Mouse (Mus musculus) CH12.LX (cell line): Measurements from ENCODE around the gene Rmdn2. TPM values are rescaled to one million over a fixed set of nuclear protein-coding genes. Genes with fewer than 3 reads are reported as not detected.

Experiments used
- DNase-seq: peaks from one replicate; pipeline ENCODE4 v3.0.0-alpha.2; 2013; ENCODE audit errors: extremely low read depth
- H3K27ac ChIP-seq: 2 replicates; pipeline ENCODE4 v1.5.1; 2012; ENCODE audit warnings: low read depth, mild to moderate bottlenecking, control low read depth, moderate library complexity; ENCODE audit not compliant: insufficient read depth
- H3K27me3 ChIP-seq: replicated peaks from 2 replicates; pipeline ENCODE3; 2012; ENCODE audit warnings: inconsistent platforms
- H3K36me3 ChIP-seq, 2 experiments: replicated peaks in 1 of 2; 2 replicates each; pipeline versions ENCODE3 to v1.6.1; 2012; ENCODE audit warnings: inconsistent platforms in 1 of 2, low read length in 1 of 2, mild to moderate bottlenecking in 1 of 2, mixed read lengths in 1 of 2, moderate library complexity in 1 of 2; ENCODE audit not compliant: control insufficient read depth in 1 of 2, insufficient read depth in 1 of 2
- H3K4me1 ChIP-seq, 2 experiments: 2 replicates each; pipeline ENCODE4 v1.6.1; 2012; ENCODE audit warnings: inconsistent platforms in 1 of 2, moderate library complexity in 1 of 2; ENCODE audit not compliant: insufficient read depth in 2 of 2, control insufficient read depth in 1 of 2
- H3K4me2 ChIP-seq: 2 replicates; pipeline ENCODE4 v1.6.1; 2012; ENCODE audit warnings: low read depth, mild to moderate bottlenecking, control low read depth; ENCODE audit not compliant: poor library complexity, insufficient read depth, severe bottlenecking
- H3K4me3 ChIP-seq, 3 experiments: fragments of 150-350 bp in 1 of 3; sonication (generic) in 1 of 3; replicated peaks in 1 of 3; 2 replicates each; pipeline versions ENCODE3 to v1.5.1; 2011 to 2012; ENCODE audit warnings: low read depth in 2 of 3, low read length in 2 of 3, mild to moderate bottlenecking in 2 of 3, moderate library complexity in 2 of 3, control low read depth in 1 of 3, improper control_type of control experiment in 1 of 3, inconsistent platforms in 1 of 3, mixed read lengths in 1 of 3; ENCODE audit not compliant: poor library complexity in 1 of 3
- H3K79me2 ChIP-seq: replicated peaks from 2 replicates; pipeline ENCODE4 v1.6.1; 2012; ENCODE audit warnings: mild to moderate bottlenecking, moderate library complexity; ENCODE audit not compliant: control insufficient read depth, poor library complexity, insufficient read depth, severe bottlenecking; ENCODE audit errors: extremely low read depth
- H3K9ac ChIP-seq: 2 replicates; pipeline ENCODE4 v1.6.1; 2012; ENCODE audit warnings: low read depth, mild to moderate bottlenecking, control low read depth, moderate library complexity; ENCODE audit not compliant: insufficient read depth
- H3K9me3 ChIP-seq: replicated peaks from 2 replicates; pipeline ENCODE3; 2012; ENCODE audit warnings: low read length, inconsistent platforms, mixed read lengths
- BHLHE40 ChIP-seq: IDR thresholded peaks from 2 replicates; pipeline ENCODE4 v1.6.1; 2011; ENCODE audit warnings: mild to moderate bottlenecking, low read depth, low read length, improper control_type of control experiment
- CHD1 ChIP-seq: IDR thresholded peaks from 2 replicates; pipeline ENCODE4 v1.6.1; 2012; ENCODE audit warnings: low read depth, low read length, improper control_type of control experiment, inconsistent platforms
- CTCF ChIP-seq, 2 experiments: IDR thresholded peaks in 1 of 2; conservative IDR thresholded peaks in 1 of 2; 2 replicates each; pipeline ENCODE4 v1.5.1; 2011 to 2012; ENCODE audit warnings: low read depth in 2 of 2, low read length in 2 of 2, improper control_type of control experiment in 1 of 2, inconsistent platforms in 1 of 2, mild to moderate bottlenecking in 1 of 2, moderate library complexity in 1 of 2
- E2F4 ChIP-seq: IDR thresholded peaks from 2 replicates; pipeline ENCODE4 v1.6.1; 2011; ENCODE audit warnings: low read depth, low read length, improper control_type of control experiment; ENCODE audit not compliant: insufficient replicate concordance
- GABPA ChIP-seq: IDR thresholded peaks from 2 replicates; pipeline ENCODE4 v1.6.1; 2012; ENCODE audit warnings: low read depth, low read length, improper control_type of control experiment, inconsistent platforms; ENCODE audit not compliant: insufficient replicate concordance
- HCFC1 ChIP-seq: IDR thresholded peaks from 2 replicates; pipeline ENCODE4 v1.6.1; 2012; ENCODE audit warnings: low read depth, mild to moderate bottlenecking, inconsistent platforms, low read length, improper control_type of control experiment
- IRF4 ChIP-seq: IDR thresholded peaks from 2 replicates; pipeline ENCODE4 v1.6.1; 2014; ENCODE audit warnings: low read depth, mild to moderate bottlenecking, inconsistent platforms, low read length, improper control_type of control experiment
- JUN ChIP-seq: IDR thresholded peaks from 2 replicates; pipeline ENCODE4 v1.6.1; 2011; ENCODE audit warnings: low read depth, mild to moderate bottlenecking, low read length, improper control_type of control experiment, moderate library complexity; ENCODE audit not compliant: insufficient read depth
- JUND ChIP-seq: conservative IDR thresholded peaks from 2 replicates; pipeline ENCODE4 v1.6.1; 2011; ENCODE audit warnings: low read depth, low read length, improper control_type of control experiment
- KAT2A ChIP-seq: IDR thresholded peaks from 2 replicates; pipeline ENCODE4 v1.6.1; 2012; ENCODE audit warnings: low read length, improper control_type of control experiment, inconsistent platforms; ENCODE audit not compliant: insufficient replicate concordance
- MAFK ChIP-seq: IDR thresholded peaks from 2 replicates; pipeline ENCODE4 v1.6.1; 2011; ENCODE audit warnings: low read length, improper control_type of control experiment; ENCODE audit not compliant: insufficient replicate concordance
- MEF2A ChIP-seq: IDR thresholded peaks from 2 replicates; pipeline ENCODE4 v1.6.1; 2014; ENCODE audit warnings: low read depth, mild to moderate bottlenecking, inconsistent platforms, low read length, improper control_type of control experiment, borderline replicate concordance
- MXI1 ChIP-seq: IDR thresholded peaks from 2 replicates; pipeline ENCODE4 v1.6.1; 2011; ENCODE audit warnings: mild to moderate bottlenecking, low read depth, low read length, improper control_type of control experiment
- MYC ChIP-seq: IDR thresholded peaks from 2 replicates; pipeline ENCODE4 v1.6.1; 2011; ENCODE audit warnings: low read depth, mild to moderate bottlenecking, improper control_type of control experiment, low read length
- NELFE ChIP-seq: IDR thresholded peaks from 2 replicates; pipeline ENCODE4 v1.6.1; 2011; ENCODE audit warnings: low read depth, low read length, improper control_type of control experiment
- POLR2A ChIP-seq: IDR thresholded peaks from 2 replicates; pipeline ENCODE4 v1.6.1; 2011; ENCODE audit warnings: low read depth, mild to moderate bottlenecking, improper control_type of control experiment, low read length
- POLR2AphosphoS2 ChIP-seq: IDR thresholded peaks from 2 replicates; pipeline ENCODE4 v1.6.1; 2011; ENCODE audit warnings: low read depth, low read length, improper control_type of control experiment
- SIN3A ChIP-seq: IDR thresholded peaks from 2 replicates; pipeline ENCODE4 v1.6.1; 2012; ENCODE audit warnings: low read length, improper control_type of control experiment, inconsistent platforms
- SMC3 ChIP-seq: IDR thresholded peaks from 2 replicates; pipeline ENCODE4 v1.6.1; 2011; ENCODE audit warnings: low read depth, low read length, improper control_type of control experiment
- TCF12 ChIP-seq: IDR thresholded peaks from 2 replicates; pipeline ENCODE4 v1.6.1; 2014; ENCODE audit warnings: low read depth, mild to moderate bottlenecking, inconsistent platforms, low read length, improper control_type of control experiment
- UBTF ChIP-seq: IDR thresholded peaks from 2 replicates; pipeline ENCODE4 v1.6.1; 2012; ENCODE audit warnings: low read depth, mild to moderate bottlenecking, inconsistent platforms, low read length, improper control_type of control experiment, moderate library complexity
- USF2 ChIP-seq: conservative IDR thresholded peaks from 2 replicates; pipeline ENCODE4 v1.6.1; 2011; ENCODE audit warnings: low read depth, low read length, improper control_type of control experiment
- ZC3H11A ChIP-seq: IDR thresholded peaks from 2 replicates; pipeline ENCODE4 v1.6.1; 2012; ENCODE audit warnings: low read depth, mild to moderate bottlenecking, inconsistent platforms, low read length, improper control_type of control experiment
- ZMIZ1 ChIP-seq: IDR thresholded peaks from 2 replicates; pipeline ENCODE4 v1.6.1; 2012; ENCODE audit warnings: low read depth, mild to moderate bottlenecking, inconsistent platforms, low read length, improper control_type of control experiment
- dilution Hi-C: fragments of 300-500 bp; cut with MboI; formaldehyde crosslinking; loops from 2 replicates; pipeline ENCODE4 v1.14.3; 2020; ENCODE audit warnings: low sequenced_read_pairs; ENCODE audit not compliant: extremely low pct_unique_long_range_greater_than_20kb, extremely low pct_ligation_motif_present
- in situ Hi-C: fragments of 300-500 bp; cut with MboI; formaldehyde crosslinking; loops from 3 replicates; pipeline ENCODE4 v1.14.3; 2019; ENCODE audit warnings: low sequenced_read_pairs, low pct_ligation_motif_present, low pct_unique_long_range_greater_than_20kb, mixed read lengths
- polyA plus RNA-seq: library from polyadenylated mRNA; unstranded; fragments of >175 nt; gene quantifications from 2 replicates; pipeline ENCODE4 v1.2.1, GENCODE M21; 2012; ENCODE audit warnings: low read depth; ENCODE audit not compliant: insufficient read length
- total RNA-seq, 2 experiments: library from RNA; depleted of rRNA; stranded (reverse); fragments of 300-350 nt in 1 of 2; fragments of >200 nt in 1 of 2; gene quantifications; 2 replicates each; pipeline ENCODE4 v1.2.3; 2012 to 2014

Rmdn2 gene
- total RNA-seq (2012; rRNA removed) (0.59 and 1.0 TPM in 2 replicates), total RNA-seq (2014; rRNA removed) (2.2 and 3.0 TPM in 2 replicates), polyA plus RNA-seq (2.2 and 3.1 TPM in 2 replicates)

DNA sequence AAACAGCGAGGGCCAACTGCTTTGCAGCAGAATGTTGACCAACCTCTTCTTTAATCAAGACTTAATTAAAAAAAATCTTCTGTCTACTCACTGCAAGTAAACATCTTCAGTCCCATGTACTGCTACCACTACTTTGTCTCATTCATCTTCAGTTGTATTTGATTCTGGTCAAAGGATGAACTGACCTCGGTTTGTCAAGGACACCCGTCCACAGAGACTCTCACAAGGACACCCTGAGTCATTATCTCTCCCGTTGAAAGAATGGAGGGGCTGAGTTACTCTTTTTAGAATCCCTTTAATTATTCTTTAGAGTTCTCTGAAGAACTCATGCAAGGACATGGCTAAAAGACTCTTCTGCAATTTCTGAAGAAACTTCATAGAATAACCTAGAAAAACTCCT is at the start of gene Rmdn2:
Gene Rmdn2 (plus strand): TSS at position 319 of the 400 bp plus-strand sequence.
- H3K4me2 ChIP-seq = no peak within 1 kb of the TSS
- in situ Hi-C loops = no loop called here
- no peaks in the 10 kb centered on the region for H3K9me3 ChIP-seq
- dilution Hi-C loops = no loop called here
- TF ChIP-seq MYC = no peak
- TF ChIP-seq E2F4 = no peak
- H3K4me3 ChIP-seq = no peak within 1 kb of the TSS
- no peak for DNase-seq
- peaks cover 0 to 13% of the 10 kb centered on the region in 2 experiments; a peak in 1 of 4 replicates for H3K4me1 ChIP-seq
- H3K27ac ChIP-seq = no peak within 1 kb of the TSS
- peaks cover 0 to 3% of the 10 kb centered on the region in 2 experiments for H3K36me3 ChIP-seq
- no peaks in the 10 kb centered on the region for H3K27me3 ChIP-seq
- H3K9ac ChIP-seq = no peak within 1 kb of the TSS
- no peaks in the 10 kb centered on the region for H3K79me2 ChIP-seq

DNA sequence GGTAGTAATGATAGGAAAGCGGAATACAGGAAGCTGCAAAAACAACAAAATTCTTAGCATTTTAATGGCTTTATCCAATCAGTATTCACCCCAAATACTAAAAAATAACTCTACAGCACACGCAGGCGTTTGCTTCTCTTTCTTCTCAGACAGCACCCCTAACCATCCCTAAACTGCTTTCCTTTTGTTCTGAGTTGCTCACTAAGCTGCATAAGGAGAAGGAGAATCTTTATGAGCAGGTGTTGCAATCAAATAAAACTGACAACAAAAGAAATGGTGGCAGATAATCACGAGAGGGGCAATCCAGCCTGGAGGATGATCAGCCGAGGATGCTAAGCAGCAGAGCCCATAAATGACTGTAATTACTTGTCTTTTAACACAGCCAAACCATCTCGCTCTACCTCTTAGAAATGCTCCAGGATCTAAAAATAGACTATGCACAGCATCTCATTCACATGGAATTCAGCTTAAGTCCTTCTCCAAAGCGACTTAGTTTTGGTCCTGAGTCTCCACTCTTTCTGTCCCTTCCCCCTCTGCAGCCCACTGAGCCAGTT is 48.5 kb upstream of the Rmdn2 start:
- dilution Hi-C loops (no loop called here), in situ Hi-C loops (loop anchor here (25.0 kb wide), 1 partner anchor 201 kb away; the partner anchor contains the start of gene Cdc42ep3)
- Histone ChIP-seq H3K79me2 (no peaks in the 10 kb centered on the region), H3K27me3 (no peaks in the 10 kb centered on the region), H3K4me2 (no peak overlapping the region), H3K4me3 (no peak overlapping the region), H3K27ac (no peak overlapping the region), H3K36me3 (no peaks in the 10 kb centered on the region), H3K9me3 (peaks cover 15% of the 10 kb centered on the region), H3K4me1 (no peaks in the 10 kb centered on the region), H3K9ac (no peak overlapping the region)
- TF ChIP-seq HCFC1 (no peak), ZC3H11A (no peak), POLR2A (no peak), JUND (no peak), SIN3A (no peak), MYC (no peak), JUN (no peak), ZMIZ1 (no peak), MAFK (no peak), UBTF (no peak), MXI1 (no peak), GABPA (no peak)
- DNase-seq = no peak

DNA sequence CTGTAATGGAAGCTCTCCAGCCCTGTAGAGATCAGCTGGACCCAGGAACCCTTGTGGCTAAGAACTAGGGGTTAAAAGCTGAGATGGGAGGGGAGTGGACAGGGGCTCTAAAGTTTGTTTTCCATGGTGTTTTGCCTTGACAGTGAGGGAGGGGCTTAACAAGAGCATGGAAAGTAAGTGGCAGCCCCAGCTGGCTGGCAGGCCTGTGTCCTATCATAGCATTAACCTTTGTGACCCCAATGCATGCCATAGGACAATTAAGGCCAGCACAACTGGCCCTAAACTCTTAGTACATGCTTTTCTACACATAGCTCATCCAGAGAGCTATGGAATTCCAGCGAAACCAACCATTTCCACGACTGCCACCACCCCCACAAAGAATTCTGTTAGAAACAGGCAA is 47.9 kb upstream of the Rmdn2 start:
- H3K79me2 ChIP-seq = no peaks in the 10 kb centered on the region
- no peak for DNase-seq
- TF ChIP-seq NELFE (no peak), JUND (no peak), MXI1 (no peak), GABPA (no peak), CHD1 (no peak), CTCF (conservative IDR thresholded peaks at IDR 0.05 in 1 of 2, IDR thresholded peaks at IDR 0.05 in 1 of 2; ENCODE audit: low read depth in 2 of 2, low read length in 2 of 2) (no peak), KAT2A (no peak), POLR2A (no peak), TCF12 (no peak), IRF4 (no peak), MEF2A (no peak), POLR2AphosphoS2 (no peak), MAFK (no peak), BHLHE40 (no peak), USF2 (no peak), HCFC1 (no peak), SMC3 (no peak)
- no peak overlapping the region for H3K27ac ChIP-seq
- no peaks in the 10 kb centered on the region for H3K4me1 ChIP-seq
- dilution Hi-C loops = no loop called here
- no peaks in the 10 kb centered on the region for H3K36me3 ChIP-seq
- no peak overlapping the region for H3K4me3 ChIP-seq
- in situ Hi-C loops = loop anchor here (25.0 kb wide), 1 partner anchor 201 kb away; the partner anchor contains the start of gene Cdc42ep3
- no peak overlapping the region for H3K4me2 ChIP-seq
- no peak overlapping the region for H3K9ac ChIP-seq
- peaks cover 15% of the 10 kb centered on the region for H3K9me3 ChIP-seq
- H3K27me3 ChIP-seq = no peaks in the 10 kb centered on the region
